Mouse (Mus musculus): ENCODE measurements around the gene Rps6ka1.
A peak's percentile ranks its signal among the peaks of the same experiment; 100 is the strongest.
"Not testable (repeated sequence)": the region's sequence is repeated elsewhere in the genome, so short reads cannot be mapped to it uniquely, and the experiment has no call there.

Rps6ka1 gene

DNA sequence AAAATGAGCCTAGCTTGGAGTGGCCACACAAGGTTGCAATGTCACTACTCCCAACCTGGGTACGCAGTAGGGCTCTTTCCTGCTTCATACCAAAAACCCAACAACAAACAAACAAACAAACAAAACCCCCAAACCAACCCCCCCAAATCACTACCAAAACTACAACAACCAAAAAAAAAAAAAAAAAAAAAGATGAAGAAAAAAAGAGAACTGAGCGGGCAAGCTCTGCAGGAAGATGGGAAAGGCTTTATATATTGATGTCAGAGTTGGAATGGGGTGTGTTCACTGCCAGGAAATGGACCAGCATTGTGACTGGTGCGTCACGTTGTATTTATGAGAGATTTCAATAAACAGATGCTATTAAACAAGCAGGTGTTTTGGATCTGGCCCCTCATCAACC, 33.0 kb downstream of the Rps6ka1 start:
- no peak for DNase-seq

GRCm38 (mm10) chr4:133853630-133854029, 34.0 kb downstream of the Rps6ka1 start:
- DNase-seq, result no peak

GRCm38 (mm10) chr4:133846625-133847024, 41.0 kb downstream of the Rps6ka1 start:
- DNase-seq, result no peak

- no peak for DNase-seq
Observed at GRCm38 (mm10) chr4:133845060-133845459, 42.5 kb downstream of the Rps6ka1 start.

GRCm38 (mm10) chr4:133844209-133844841, 43.3 kb downstream of the Rps6ka1 start:
- DNase-seq, result no peak

DNA sequence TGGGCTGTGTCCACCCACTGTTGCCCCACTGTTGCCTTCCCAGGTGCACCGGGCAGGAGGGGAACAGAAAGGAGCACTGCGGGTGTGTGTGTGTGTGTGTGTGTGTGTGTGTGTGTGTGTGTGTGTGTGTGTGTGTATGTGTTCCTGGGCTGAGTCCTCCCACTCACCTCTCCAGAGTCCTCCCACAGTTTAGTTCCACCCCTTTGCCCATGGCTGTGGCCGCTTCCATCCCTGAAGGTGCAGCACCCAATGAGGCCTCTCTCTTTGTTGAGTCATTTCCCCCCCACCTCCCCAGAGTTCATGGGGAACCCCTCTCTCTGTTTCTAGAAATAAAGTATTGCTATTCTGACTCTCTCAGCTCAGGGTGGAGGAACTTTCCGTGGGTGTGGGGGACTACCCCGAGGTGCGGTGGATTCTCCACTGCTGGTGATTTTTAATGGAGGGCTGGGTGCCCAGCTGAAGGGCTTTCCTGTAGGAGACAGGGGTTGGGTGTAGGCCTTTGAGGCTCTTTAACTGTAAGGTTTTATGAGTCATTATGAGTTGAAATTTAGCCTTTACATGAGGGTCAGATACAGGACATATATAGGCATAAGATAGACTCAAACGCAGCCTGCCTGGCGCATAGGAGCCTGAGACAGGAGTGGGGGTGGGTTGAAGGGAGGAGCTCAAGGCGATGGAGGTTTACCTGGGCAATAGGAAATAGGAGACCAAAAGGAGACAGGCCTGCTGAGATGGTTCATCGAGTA, 44.4 kb downstream of the Rps6ka1 start:
- DNase-seq, result peak; percentile 55

DNA sequence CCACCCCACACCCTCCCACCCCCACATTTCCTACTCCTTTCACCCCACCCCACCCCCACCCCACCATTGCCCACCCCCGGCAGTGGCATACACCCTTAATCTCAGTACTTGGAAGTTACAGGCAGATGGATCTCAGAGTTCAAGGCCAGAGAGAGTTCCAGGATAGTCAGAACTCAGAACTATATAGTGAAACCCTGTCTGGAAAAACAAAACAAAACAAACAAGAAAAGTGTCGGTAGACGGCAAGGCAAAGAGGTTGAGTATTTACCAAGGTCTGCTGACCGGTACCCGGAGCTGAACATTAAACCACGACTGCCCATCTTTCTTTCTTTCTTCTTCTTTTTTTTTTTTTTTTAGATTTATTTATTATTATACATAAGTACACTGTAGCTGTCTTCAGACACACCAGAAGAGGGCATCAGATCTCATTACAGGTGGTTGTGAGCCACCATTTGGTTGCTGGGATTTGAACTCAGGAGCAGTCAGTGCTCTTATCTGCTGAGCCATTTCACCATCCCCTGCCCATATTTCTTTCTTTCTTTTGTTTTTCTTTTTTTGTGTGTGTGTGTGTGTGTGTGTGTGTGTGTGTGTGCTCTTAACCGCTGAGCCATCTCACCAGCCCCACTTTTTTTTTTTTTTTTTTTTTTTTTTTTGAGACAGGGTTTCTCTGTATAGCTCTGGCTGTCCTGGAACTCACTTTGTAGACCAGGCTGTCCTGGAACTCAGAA, 45.7 kb downstream of the Rps6ka1 start:
- not testable (repeated sequence) for DNase-seq

- DNase-seq, result peak; percentile 91
Observed at GRCm38 (mm10) chr4:133841035-133841434, 46.6 kb downstream of the Rps6ka1 start.

DNA sequence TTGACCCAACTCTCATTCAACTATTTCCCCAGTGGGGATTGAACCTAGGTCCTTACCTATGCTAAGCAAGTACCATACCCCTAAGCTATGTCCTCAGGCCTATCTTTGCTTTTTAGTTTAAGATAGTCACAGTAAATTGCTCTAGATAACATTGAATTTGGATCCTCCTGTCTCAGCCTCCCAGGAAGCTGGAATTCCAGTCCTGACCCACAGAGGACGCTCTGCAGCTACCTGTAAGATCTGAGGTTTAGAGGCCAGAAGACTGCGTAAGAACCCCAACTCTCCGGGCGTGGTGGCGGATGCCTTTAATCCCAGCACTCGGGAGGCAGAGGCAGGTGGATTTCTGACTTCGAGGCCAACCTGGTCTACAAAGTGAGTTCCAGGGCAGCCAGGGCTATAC, 47.1 kb downstream of the Rps6ka1 start:
- no peak for DNase-seq

- DNase-seq, result no peak
Observed at GRCm38 (mm10) chr4:133839385-133839826, 48.2 kb downstream of the Rps6ka1 start.

GRCm38 (mm10) chr4:133836575-133836974, 51.0 kb downstream of the Rps6ka1 start:
- DNase-seq, result peak; percentile 67

GRCm38 (mm10) chr4:133835211-133835610, 52.4 kb downstream of the Rps6ka1 start:
- DNase-seq, result no peak

DNA sequence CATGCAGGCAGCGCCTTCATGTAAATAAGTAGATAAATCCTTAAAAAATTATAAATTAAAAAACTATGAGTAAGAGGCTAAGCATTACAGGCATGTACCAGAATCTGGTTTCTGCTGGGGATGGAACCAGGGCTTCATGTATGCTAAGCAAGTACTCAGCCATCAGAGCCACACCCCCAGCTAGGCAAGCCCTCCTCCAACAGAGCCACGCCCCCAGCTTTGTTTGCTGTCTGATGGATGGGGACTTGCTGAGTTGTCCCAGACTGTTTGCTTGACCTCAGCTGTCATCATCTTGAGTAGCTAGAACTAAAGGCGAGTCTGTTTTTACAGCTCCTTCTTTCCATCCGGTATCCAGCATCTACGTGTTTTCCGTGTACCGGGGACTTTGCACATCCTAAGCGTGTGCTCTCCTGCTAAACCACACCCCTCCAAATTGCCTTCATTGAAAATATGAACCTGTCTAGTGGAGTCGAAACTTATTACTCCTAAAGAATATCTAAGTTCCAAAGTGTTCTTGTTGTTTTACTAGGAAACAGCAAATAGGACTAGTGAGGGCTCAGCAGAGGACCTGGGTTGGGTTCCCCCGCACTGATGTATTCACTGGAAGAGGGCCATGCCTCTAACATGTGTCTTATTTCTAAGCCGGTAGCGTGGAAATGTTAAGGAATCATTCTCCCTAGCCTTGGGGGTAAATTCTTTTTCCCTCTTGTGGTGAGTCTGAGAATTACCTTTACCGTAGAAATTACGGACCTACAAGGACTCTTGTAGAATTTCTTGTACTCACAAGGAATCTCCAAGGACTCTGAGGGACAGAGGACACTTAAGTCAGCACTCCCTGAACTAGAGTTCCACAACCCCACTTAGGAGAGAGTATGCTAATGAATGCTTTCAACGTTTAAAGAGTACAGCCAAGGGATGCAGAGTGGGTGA, 54.4 kb downstream of the Rps6ka1 start:
- no peak for DNase-seq

GRCm38 (mm10) chr4:133830453-133830852, 57.1 kb downstream of the Rps6ka1 start:
- DNase-seq, result no peak

DNA sequence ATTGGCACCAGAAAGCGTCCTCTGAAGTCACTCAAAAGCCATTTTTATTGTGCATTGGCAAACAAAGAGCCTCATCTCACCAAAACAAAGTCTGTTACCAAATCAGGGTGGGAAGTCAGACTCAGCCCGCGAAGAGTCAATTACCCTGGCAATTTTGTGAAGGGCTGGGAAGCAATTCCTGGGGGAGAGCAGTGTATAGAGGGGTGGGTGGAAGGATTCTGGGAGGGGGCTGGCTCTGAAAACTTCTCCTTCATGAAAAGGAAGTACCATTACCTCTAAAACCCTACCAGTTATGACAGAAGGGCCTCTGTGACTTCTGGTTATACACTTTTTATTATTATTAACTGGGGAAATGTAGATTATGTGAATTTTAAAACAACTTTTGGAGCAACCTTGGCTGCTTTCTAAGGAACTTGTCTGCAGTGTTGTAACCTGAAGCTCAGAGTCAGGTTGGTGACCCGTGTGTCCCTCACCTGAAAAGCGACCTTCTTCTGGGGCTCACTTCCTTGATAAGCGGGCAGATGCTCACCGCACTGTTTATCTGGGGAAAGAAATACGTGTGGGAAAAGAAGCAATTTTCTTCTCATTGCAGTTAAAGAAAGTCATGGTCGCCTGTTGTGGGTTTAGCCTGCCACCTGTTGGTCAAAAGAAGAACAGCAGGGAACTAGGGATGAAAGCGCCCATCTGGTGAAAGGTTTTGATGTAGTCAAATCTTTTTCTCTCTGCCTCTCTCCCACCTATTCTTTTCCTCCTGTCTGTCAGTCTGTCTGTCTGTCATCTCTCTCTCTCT, 58.1 kb downstream of the Rps6ka1 start:
- peak; percentile 84 for DNase-seq

- peak; percentile 78 for DNase-seq
Observed at GRCm38 (mm10) chr4:133827887-133828794, 59.5 kb downstream of the Rps6ka1 start.

GRCm38 (mm10) chr4:133827354-133827753, 60.2 kb downstream of the Rps6ka1 start:
- no peak for DNase-seq

DNA sequence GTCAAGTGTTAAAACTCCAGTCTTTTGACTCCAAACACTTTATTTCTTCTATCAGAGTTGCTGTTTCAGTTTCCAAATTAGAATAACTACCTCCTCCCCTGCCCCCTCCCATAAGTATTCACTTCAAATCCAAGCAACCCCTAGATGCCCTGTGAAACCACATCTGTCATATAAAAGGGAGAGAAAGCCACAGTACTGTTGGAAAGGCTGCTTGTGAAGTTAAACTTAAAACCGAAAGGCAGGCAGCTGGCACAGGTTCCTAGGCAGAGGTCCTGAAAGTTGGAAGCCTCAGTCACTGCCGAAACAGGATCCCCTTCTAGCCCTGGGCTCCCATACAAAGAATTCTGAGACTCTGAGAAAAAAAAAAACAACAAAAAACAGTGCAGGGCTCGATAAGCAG, 61.9 kb downstream of the Rps6ka1 start:
- no peak for DNase-seq

DNA sequence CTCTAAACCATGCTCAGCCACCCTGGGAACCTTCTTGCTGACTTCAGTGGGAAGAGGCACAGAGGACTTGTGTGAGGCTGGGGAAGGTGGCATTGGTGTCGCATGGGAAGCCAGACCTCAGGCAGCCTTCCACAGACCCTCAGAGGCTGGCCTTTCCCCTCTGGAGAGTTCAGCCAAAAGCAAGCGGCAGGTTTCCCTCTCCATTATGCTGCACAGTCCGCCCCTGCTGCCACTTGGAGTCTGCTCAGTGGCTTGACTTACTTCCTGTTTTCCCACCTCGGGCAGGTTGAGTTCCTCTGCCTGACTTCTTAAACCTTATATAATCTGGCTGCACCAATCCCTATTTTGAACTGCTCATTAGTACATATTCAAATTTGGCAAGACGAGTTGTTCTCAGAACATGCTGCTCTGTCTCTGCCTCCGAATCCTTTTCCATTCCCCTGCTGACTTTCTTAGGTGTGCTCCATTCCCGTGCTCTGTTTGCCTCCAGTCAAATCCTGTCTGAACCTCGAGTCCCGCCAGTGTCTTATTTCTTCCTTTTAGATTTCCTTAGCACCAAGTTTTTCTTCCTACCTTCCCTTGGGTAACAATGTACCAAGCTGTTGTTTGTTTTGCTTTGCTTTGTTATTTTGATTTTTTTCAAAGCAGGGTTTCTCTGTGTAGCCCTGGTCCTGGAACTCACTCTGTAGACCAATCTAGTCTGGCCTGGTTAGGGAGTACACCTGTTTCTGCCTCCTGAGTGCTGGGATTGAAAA, 66.6 kb downstream of the Rps6ka1 start:
- DNase-seq, result no peak

GRCm38 (mm10) chr4:133820166-133820565, 67.4 kb downstream of the Rps6ka1 start:
- no peak for DNase-seq

Data from thymus, postnatal 14 days (tissue).